Mouse (Mus musculus) C2C12 (cell line): ENCODE data around the gene Cd320. TPM values are rescaled to one million over a fixed set of nuclear protein-coding genes. Genes with fewer than 3 reads are reported as not detected.

Experiments
- microRNA-seq: library from miRNA; unstranded; fragments of <30 nt; microRNA quantifications from one replicate; pipeline ENCODE4, GENCODE M21; 2019; ENCODE audit warnings: borderline microRNAs expressed
- polyA plus RNA-seq: library from polyadenylated mRNA; unstranded; fragments of >200 nt; fragmentation: generic; extraction: Trizol; gene quantifications from one replicate; pipeline ENCODE4 v1.2.1, GENCODE M21; 2012; ENCODE audit warnings: missing spikeins

Gene Cd320
- polyA plus RNA-seq, 1 experiment, result 77.8 TPM

Small RNA genes within 50 kb of the gene (microRNA-seq; reads per million reads assigned to microRNA genes)
- gene Gm27740, result not detected

Other genes starting within 250 kb of the Cd320 start
- gene Zfp414, start 214.0 kb upstream of the Cd320 start, polyA plus RNA-seq, result 25.1 TPM
- gene Pram1, start 205.0 kb upstream of the Cd320 start, polyA plus RNA-seq, result not detected
- gene Hnrnpm, start 156.2 kb upstream of the Cd320 start, polyA plus RNA-seq, result 129 TPM
- gene March2, start 124.4 kb upstream of the Cd320 start, polyA plus RNA-seq, result 30.9 TPM
- gene Rab11b, start 82.6 kb upstream of the Cd320 start, polyA plus RNA-seq, result 97.3 TPM
- gene Angptl4, start 61.3 kb upstream of the Cd320 start, polyA plus RNA-seq, result 212 TPM
- gene Kank3, start 32.6 kb upstream of the Cd320 start, polyA plus RNA-seq, result 5.0 TPM
- gene Rps28, start 18.5 kb upstream of the Cd320 start, polyA plus RNA-seq, result 8,619 TPM
- gene Ndufa7, start 18.5 kb upstream of the Cd320 start, polyA plus RNA-seq, result 493 TPM
- gene Gm7029, start 30.7 kb downstream of the Cd320 start, polyA plus RNA-seq, result not detected
- 68.6 TPM for gene Kifc1, start 47.6 kb downstream of the Cd320 start, polyA plus RNA-seq
- gene Platr17, start 62.0 kb downstream of the Cd320 start, polyA plus RNA-seq, result not detected
- gene Daxx, start 66.3 kb downstream of the Cd320 start, polyA plus RNA-seq, result 19.3 TPM
- 30.5 TPM for gene Tapbp, start 72.8 kb downstream of the Cd320 start, polyA plus RNA-seq
- 30.3 TPM for gene Zbtb22, start 72.8 kb downstream of the Cd320 start, polyA plus RNA-seq
- 31.7 TPM for gene Rgl2, start 86.5 kb downstream of the Cd320 start, polyA plus RNA-seq
- gene Pfdn6, start 97.3 kb downstream of the Cd320 start, polyA plus RNA-seq, result 130 TPM
- 64.8 TPM for gene Wdr46, start 97.6 kb downstream of the Cd320 start, polyA plus RNA-seq
- 1.5 TPM for gene B3galt4, start 108.4 kb downstream of the Cd320 start, polyA plus RNA-seq
- gene Vps52, start 112.7 kb downstream of the Cd320 start, polyA plus RNA-seq, result 24.4 TPM
- gene Rps18, start 112.9 kb downstream of the Cd320 start, polyA plus RNA-seq, result 517 TPM
- 19.0 TPM for gene H2-K1, start 157.3 kb downstream of the Cd320 start, polyA plus RNA-seq
- gene Ring1, start 181.6 kb downstream of the Cd320 start, polyA plus RNA-seq, result 26.8 TPM
- gene H2-Ke6, start 185.0 kb downstream of the Cd320 start, polyA plus RNA-seq, result 17.6 TPM
- 175 TPM for gene Slc39a7, start 188.6 kb downstream of the Cd320 start, polyA plus RNA-seq
- 39.0 TPM for gene Rxrb, start 188.7 kb downstream of the Cd320 start, polyA plus RNA-seq
- 0.77 TPM for gene Col11a2, start 196.3 kb downstream of the Cd320 start, polyA plus RNA-seq
- not detected for gene H2-Oa, start 249.2 kb downstream of the Cd320 start, polyA plus RNA-seq